Mouse (Mus musculus) hindbrain, embryonic 12.5 days (tissue): Measurements from ENCODE around the gene Tenm4. TPM values are rescaled to one million over a fixed set of nuclear protein-coding genes. Genes with fewer than 3 reads are reported as not detected.

Experiments used
- ATAC-seq: fragments of 200-750 bp; cut with Nextera tagmentation; 2 replicates; pipeline ENCODE4 v1.8.0; 2017; ENCODE audit warnings: moderate TSS enrichment; ENCODE audit not compliant: low FRiP score
- H3K27ac ChIP-seq: fragments of 300-500 bp; sonication (generic); 2 replicates; pipeline ENCODE4 v1.5.1; 2016; ENCODE audit warnings: mild to moderate bottlenecking
- H3K27me3 ChIP-seq: fragments of 300-500 bp; sonication (generic); 2 replicates; pipeline ENCODE4 v1.6.1; 2016; ENCODE audit warnings: mild to moderate bottlenecking
- H3K36me3 ChIP-seq: fragments of 300-500 bp; sonication (generic); 2 replicates; pipeline ENCODE4 v1.6.1; 2016; ENCODE audit warnings: mild to moderate bottlenecking
- H3K4me1 ChIP-seq: fragments of 300-500 bp; sonication (generic); 2 replicates; pipeline ENCODE4 v1.6.1; 2016
- H3K4me2 ChIP-seq: fragments of 300-500 bp; sonication (generic); replicated peaks from 2 replicates; pipeline ENCODE4 v1.6.1; 2016; ENCODE audit warnings: mild to moderate bottlenecking
- H3K4me3 ChIP-seq: fragments of 300-500 bp; sonication (generic); 2 replicates; pipeline ENCODE4 v1.5.1; 2016; ENCODE audit warnings: mild to moderate bottlenecking
- H3K9ac ChIP-seq: fragments of 300-500 bp; sonication (generic); 2 replicates; pipeline ENCODE4 v1.6.1; 2016; ENCODE audit warnings: mild to moderate bottlenecking, moderate library complexity
- H3K9me3 ChIP-seq: fragments of 300-500 bp; sonication (generic); replicated peaks from 2 replicates; pipeline ENCODE4 v1.6.1; 2016; ENCODE audit warnings: mild to moderate bottlenecking
- WGBS: fragments of 180-500 bp; shearing (Covaris S2); methylation state at CpG from one replicate; pipeline ENCODE4 v1.1.7; 2016; 5-methylcytosine and 5-hydroxymethylcytosine counted together
- polyA plus RNA-seq: library from polyadenylated mRNA; unstranded; fragments of >200 nt; fragmentation: Nextera tagmentation; extraction: Ambion mirVana; gene quantifications from 2 replicates; pipeline ENCODE4 v1.2.1, GENCODE M21; 2016

Gene Tenm4
- polyA plus RNA-seq, 1 experiment from 2014 or later: 38.5 TPM

GRCm38 (mm10) chr7:96716911-96717310 is 545.9 kb downstream of the Tenm4 start:
- WGBS: 87% methylated on average over 4 of the region's 4 CpGs
- Histone ChIP-seq H3K27me3 (peaks cover 68% of the 10 kb centered on the region), H3K4me3 (no peak overlapping the region), H3K4me2 (no peak overlapping the region), H3K27ac (no peak overlapping the region), H3K9ac (no peak overlapping the region), H3K36me3 (no peaks in the 10 kb centered on the region; the same call in 1 of the 2 replicates), H3K9me3 (no peaks in the 10 kb centered on the region), H3K4me1 (peaks cover 33% of the 10 kb centered on the region)
- no peak for ATAC-seq

GRCm38 (mm10) chr7:96718201-96719155 is 547.4 kb downstream of the Tenm4 start:
- H3K9me3 ChIP-seq: no peaks in the 10 kb centered on the region
- no peak overlapping the region; the same call in 1 of the 2 replicates for H3K9ac ChIP-seq
- H3K27ac ChIP-seq: peak overlapping the region; percentile 89
- H3K4me2 ChIP-seq: no peak overlapping the region
- WGBS: 18% methylated on average over 14 of the region's 14 CpGs
- no peaks in the 10 kb centered on the region; the same call in 1 of the 2 replicates for H3K36me3 ChIP-seq
- H3K4me3 ChIP-seq: no peak overlapping the region
- peak; percentile 95 for ATAC-seq
- peaks cover 71% of the 10 kb centered on the region for H3K27me3 ChIP-seq
- peaks cover 33% of the 10 kb centered on the region for H3K4me1 ChIP-seq

- Histone ChIP-seq H3K27me3 (peaks cover 71% of the 10 kb centered on the region), H3K36me3 (no peaks in the 10 kb centered on the region), H3K4me2 (no peak overlapping the region), H3K4me3 (no peak overlapping the region), H3K9me3 (no peaks in the 10 kb centered on the region), H3K9ac (no peak overlapping the region), H3K4me1 (peaks cover 33% of the 10 kb centered on the region), H3K27ac (peak overlapping the region; percentile 89; the same call in 1 of the 2 replicates)
- 35% methylated on average over 1 of the region's 1 CpGs for WGBS
- no peak for ATAC-seq
Observed at GRCm38 (mm10) chr7:96719926-96720325, 548.9 kb downstream of the Tenm4 start.

GRCm38 (mm10) chr7:96720465-96720864 is 549.4 kb downstream of the Tenm4 start:
- Histone ChIP-seq H3K9me3 (no peaks in the 10 kb centered on the region), H3K36me3 (no peaks in the 10 kb centered on the region), H3K27ac (peak overlapping the region; percentile 89; the same call in 1 of the 2 replicates), H3K27me3 (peaks cover 70% of the 10 kb centered on the region), H3K4me1 (peaks cover 33% of the 10 kb centered on the region), H3K4me3 (no peak overlapping the region), H3K4me2 (no peak overlapping the region), H3K9ac (no peak overlapping the region)
- WGBS: 77% methylated on average over 5 of the region's 5 CpGs
- ATAC-seq: no peak

GRCm38 (mm10) chr7:96722796-96723195 is 551.8 kb downstream of the Tenm4 start:
- ATAC-seq: no peak
- no peaks in the 10 kb centered on the region for H3K9me3 ChIP-seq
- H3K27ac ChIP-seq: no peak overlapping the region
- no peak overlapping the region for H3K4me2 ChIP-seq
- H3K36me3 ChIP-seq: no peaks in the 10 kb centered on the region
- no peak overlapping the region for H3K9ac ChIP-seq
- H3K4me3 ChIP-seq: no peak overlapping the region
- H3K27me3 ChIP-seq: peaks cover 54% of the 10 kb centered on the region
- peaks cover 32% of the 10 kb centered on the region for H3K4me1 ChIP-seq
- WGBS: 27% methylated on average over 3 of the region's 3 CpGs

- Histone ChIP-seq H3K9me3 (no peaks in the 10 kb centered on the region), H3K27me3 (peaks cover 52% of the 10 kb centered on the region)
- 96% methylated on average over 5 of the region's 5 CpGs for WGBS
Observed at GRCm38 (mm10) chr7:96725603-96726002, 554.6 kb downstream of the Tenm4 start.

GRCm38 (mm10) chr7:96730360-96730759 is 559.3 kb downstream of the Tenm4 start:
- H3K36me3 ChIP-seq: 0 out of 2 replicates have a peak, but pooled peaks cover 5% of the 10 kb centered on the region
- no peak overlapping the region for H3K27ac ChIP-seq
- H3K9ac ChIP-seq: no peak overlapping the region
- no peaks in the 10 kb centered on the region for H3K9me3 ChIP-seq
- H3K4me2 ChIP-seq: no peak overlapping the region
- WGBS: 100% methylated on average over 1 of the region's 1 CpGs
- peaks cover 8% of the 10 kb centered on the region for H3K27me3 ChIP-seq
- ATAC-seq: no peak
- no peak overlapping the region for H3K4me3 ChIP-seq
- 0 out of 2 replicates have a peak, but pooled peaks cover 2% of the 10 kb centered on the region for H3K4me1 ChIP-seq

More at GRCm38 (mm10) chr7:96725603-96726002, 554.6 kb downstream of the Tenm4 start:
- peaks cover 4% of the 10 kb centered on the region; the same call in 1 of the 2 replicates for H3K4me1 ChIP-seq
- no peak overlapping the region for H3K4me3 ChIP-seq
- no peak for ATAC-seq
- H3K4me2 ChIP-seq: no peak overlapping the region
- no peak overlapping the region for H3K9ac ChIP-seq
- H3K27ac ChIP-seq: no peak overlapping the region
- 0 out of 2 replicates have a peak, but pooled peaks cover 5% of the 10 kb centered on the region for H3K36me3 ChIP-seq

- Histone ChIP-seq H3K27ac (no peak overlapping the region), H3K4me1 (0 out of 2 replicates have a peak, but pooled peaks cover 2% of the 10 kb centered on the region), H3K9ac (no peak overlapping the region), H3K27me3 (0 out of 2 replicates have a peak, but pooled peaks cover 3% of the 10 kb centered on the region), H3K36me3 (0 out of 2 replicates have a peak, but pooled peaks cover 5% of the 10 kb centered on the region), H3K4me2 (no peak overlapping the region), H3K9me3 (no peaks in the 10 kb centered on the region), H3K4me3 (no peak overlapping the region)
- no peak for ATAC-seq
- 79% methylated on average over 4 of the region's 4 CpGs for whole genome bisulfite sequencing
Observed at GRCm38 (mm10) chr7:96731947-96732346, 560.9 kb downstream of the Tenm4 start.

GRCm38 (mm10) chr7:96734315-96735058 is 563.4 kb downstream of the Tenm4 start:
- 85% methylated on average over 7 of the region's 7 CpGs for WGBS
- H3K27me3 ChIP-seq: no peaks in the 10 kb centered on the region

GRCm38 (mm10) chr7:96740631-96741030 is 569.6 kb downstream of the Tenm4 start:
- no peaks in the 10 kb centered on the region for H3K9me3 ChIP-seq
- no peak overlapping the region for H3K4me3 ChIP-seq
- H3K9ac ChIP-seq: no peak overlapping the region
- H3K27ac ChIP-seq: no peak overlapping the region
- 85% methylated on average over 6 of the region's 6 CpGs for WGBS
- no peak for ATAC-seq
- no peaks in the 10 kb centered on the region for H3K27me3 ChIP-seq
- peaks cover 5% of the 10 kb centered on the region; the same call in 1 of the 2 replicates for H3K36me3 ChIP-seq
- H3K4me1 ChIP-seq: peaks cover 15% of the 10 kb centered on the region
- H3K4me2 ChIP-seq: no peak overlapping the region

More at GRCm38 (mm10) chr7:96734315-96735058, 563.4 kb downstream of the Tenm4 start:
- Histone ChIP-seq H3K4me3 (no peak overlapping the region), H3K27ac (no peak overlapping the region), H3K4me1 (0 out of 2 replicates have a peak, but pooled peaks cover 3% of the 10 kb centered on the region), H3K9ac (no peak overlapping the region), H3K9me3 (no peaks in the 10 kb centered on the region), H3K4me2 (no peak overlapping the region), H3K36me3 (peaks cover 7% of the 10 kb centered on the region; the same call in 1 of the 2 replicates)
- no peak for ATAC-seq

GRCm38 (mm10) chr7:96742221-96742620 is 571.2 kb downstream of the Tenm4 start:
- no peak overlapping the region for H3K4me3 ChIP-seq
- H3K9me3 ChIP-seq: no peaks in the 10 kb centered on the region
- ATAC-seq: no peak
- no peaks in the 10 kb centered on the region for H3K27me3 ChIP-seq
- H3K4me1 ChIP-seq: peaks cover 27% of the 10 kb centered on the region
- no peak overlapping the region for H3K4me2 ChIP-seq
- H3K36me3 ChIP-seq: peaks cover 3% of the 10 kb centered on the region; the same call in 1 of the 2 replicates
- no peak overlapping the region for H3K27ac ChIP-seq
- 55% methylated on average over 7 of the region's 7 CpGs for WGBS
- no peak overlapping the region for H3K9ac ChIP-seq

GRCm38 (mm10) chr7:96745956-96746355 is 574.9 kb downstream of the Tenm4 start:
- H3K9ac ChIP-seq: no peak overlapping the region
- no peak overlapping the region for H3K4me2 ChIP-seq
- no peak overlapping the region for H3K4me3 ChIP-seq
- no peaks in the 10 kb centered on the region for H3K36me3 ChIP-seq
- H3K9me3 ChIP-seq: no peaks in the 10 kb centered on the region
- no peaks in the 10 kb centered on the region for H3K27me3 ChIP-seq
- peaks cover 19% of the 10 kb centered on the region for H3K4me1 ChIP-seq
- 25% methylated on average over 6 of the region's 6 CpGs for WGBS
- peak; percentile 85 for ATAC-seq
- H3K27ac ChIP-seq: peak overlapping the region; percentile 73
